Mouse (Mus musculus) layer of hippocampus, adult 9-10 months (tissue): Measurements from ENCODE around the gene Gm45521.
A peak's percentile ranks its signal among the peaks of the same experiment; 100 is the strongest.
"Not testable (repeated sequence)": the region's sequence is repeated elsewhere in the genome, so short reads cannot be mapped to it uniquely, and the experiment has no call there.

Source experiments
- DNase-seq: peaks from one replicate; pipeline ENCODE4 v3.0.0; 2022; ENCODE audit warnings: low spot score

Gm45521 gene

GRCm38 (mm10) chr14:8000247-8000646 is 43.2 kb downstream of the Gm45521 start:
- no peak for DNase-seq

DNA sequence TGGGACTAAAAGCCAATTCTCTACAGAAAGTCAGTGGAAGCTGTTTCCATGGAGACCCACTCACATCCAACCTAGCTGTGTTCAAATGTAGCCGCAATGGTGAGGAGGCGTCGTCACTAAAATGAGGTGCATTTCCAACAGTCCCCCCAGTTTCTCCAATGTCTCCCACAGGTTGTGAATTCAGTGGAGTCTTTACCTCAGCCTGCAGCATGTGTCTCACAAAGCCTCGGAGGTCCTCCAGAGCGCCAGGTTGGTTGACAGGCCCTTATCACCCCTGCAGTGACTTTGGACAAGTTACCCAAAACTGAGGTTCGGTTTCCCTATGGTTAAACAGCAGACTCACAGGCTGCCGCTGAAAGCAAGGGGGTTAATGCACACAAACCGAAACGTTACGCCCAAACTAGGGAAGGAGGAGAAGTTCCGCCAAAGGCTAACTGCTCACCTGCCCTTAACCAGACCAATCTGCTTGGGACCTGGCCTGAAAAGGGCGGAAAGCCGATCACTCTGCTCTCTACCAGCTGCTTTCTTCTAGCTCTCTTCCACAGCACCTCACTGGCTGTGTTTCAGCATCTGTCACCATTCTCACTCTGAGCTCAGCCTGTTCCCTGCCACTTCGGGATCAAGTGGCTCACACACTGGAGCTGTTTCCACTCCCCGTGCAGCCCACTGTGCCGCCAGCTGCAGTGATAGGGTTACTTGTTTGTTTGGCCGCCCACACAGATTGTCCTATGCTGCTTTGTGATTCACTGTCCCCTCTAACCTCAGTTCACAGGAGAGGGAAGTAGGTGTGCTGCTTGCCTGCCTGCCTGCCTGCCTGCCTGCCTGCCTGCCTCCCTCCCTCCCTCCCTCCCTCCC is 44.0 kb downstream of the Gm45521 start:
- no peak for DNase-seq

- peak; percentile 69 for DNase-seq
Measured at GRCm38 (mm10) chr14:8002432-8003092, 45.5 kb downstream of the Gm45521 start, which contains the start of gene Abhd6. TSS of gene Abhd6 (plus strand) at chr14:8002902.

- DNase-seq: no peak
Measured at GRCm38 (mm10) chr14:8003093-8003670, 46.1 kb downstream of the Gm45521 start.

- no peak for DNase-seq
Measured at GRCm38 (mm10) chr14:8003727-8004670, 46.9 kb downstream of the Gm45521 start.

GRCm38 (mm10) chr14:8006061-8006460 is 49.0 kb downstream of the Gm45521 start:
- not testable (repeated sequence) for DNase-seq

DNA sequence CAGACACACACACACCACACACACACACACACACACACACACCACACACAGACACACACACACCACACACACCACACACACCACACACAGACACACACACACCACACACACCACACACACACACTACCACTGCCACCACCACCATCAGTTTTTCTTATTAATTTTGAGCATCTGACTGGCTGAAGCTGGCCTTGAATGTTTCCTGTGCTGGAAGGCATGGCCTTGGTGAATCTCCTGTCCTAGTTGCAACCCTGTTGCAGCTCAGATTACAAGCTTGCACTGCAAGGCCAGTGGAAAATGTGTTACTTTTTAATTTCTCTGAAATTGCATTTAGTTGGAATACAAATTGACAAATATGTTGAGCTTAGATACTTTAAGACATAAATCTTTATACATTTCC is 50.0 kb downstream of the Gm45521 start:
- no peak for DNase-seq

- no peak for DNase-seq
Measured at GRCm38 (mm10) chr14:8007486-8007885, 50.4 kb downstream of the Gm45521 start.

- DNase-seq: no peak
Measured at GRCm38 (mm10) chr14:8007923-8008322, 50.8 kb downstream of the Gm45521 start.
